Mouse (Mus musculus) C2C12 (cell line): ENCODE data around the gene B3galt1.

ENCODE experiments used
- CTCF ChIP-seq: IDR thresholded peaks from one replicate; pipeline ENCODE4 v1.5.1; 2011; ENCODE audit not compliant: control insufficient read depth, insufficient read depth, insufficient read length
- MAX ChIP-seq: IDR thresholded peaks from one replicate; pipeline ENCODE4 v1.6.1; 2011; ENCODE audit warnings: mild to moderate bottlenecking, control low read depth
- MYOG ChIP-seq: IDR thresholded peaks from one replicate; pipeline ENCODE4 v1.6.1; 2011; ENCODE audit not compliant: control insufficient read depth, insufficient read length; ENCODE audit errors: extremely low read depth

DNA sequence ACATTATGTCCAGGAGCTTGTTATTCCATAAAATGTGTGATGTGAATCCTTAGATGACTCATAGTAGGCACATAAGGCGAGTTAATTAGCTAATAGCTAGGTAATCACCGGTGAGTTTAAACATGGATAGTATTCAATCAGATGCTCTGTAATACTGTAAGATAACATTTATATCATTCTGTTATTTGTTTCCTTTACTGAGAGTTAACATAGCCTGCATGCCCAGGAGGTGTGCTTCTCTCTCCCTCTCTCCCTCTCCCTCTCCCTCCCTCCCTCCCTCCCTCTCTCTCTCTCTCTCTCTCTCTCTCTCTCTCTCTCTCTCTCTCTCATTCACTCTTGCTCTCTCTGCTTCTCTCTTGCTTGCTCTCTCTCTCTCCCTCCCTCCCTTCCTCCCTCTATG lies 292.7 kb downstream of the B3galt1 start:
- TF ChIP-seq CTCF: no peak
- TF ChIP-seq MAX: no peak
- no peak for TF ChIP-seq MYOG
